Mouse (Mus musculus) neural tube, embryonic 11.5 days (tissue): ENCODE results near the gene Klhl21. TPM values are rescaled to one million over a fixed set of nuclear protein-coding genes. Genes with fewer than 3 reads are reported as not detected.
A peak's percentile ranks its signal among the peaks of the same experiment; 100 is the strongest.

ENCODE experiments used
- ATAC-seq: fragments of 200-750 bp; cut with Nextera tagmentation; 2 replicates; pipeline ENCODE4 v1.8.0; 2017; ENCODE audit warnings: moderate number of reproducible peaks, mild to moderate bottlenecking, moderate TSS enrichment, moderate library complexity; ENCODE audit not compliant: insufficient read depth, low FRiP score, low TSS enrichment
- DNase-seq: peaks from one replicate; pipeline ENCODE4 v3.0.0-alpha.2; 2015; ENCODE audit warnings: low spot score
- H3K27ac ChIP-seq: fragments of 300-500 bp; sonication (generic); 2 replicates; pipeline ENCODE4 v1.5.1; 2014; ENCODE audit warnings: low read depth, mild to moderate bottlenecking, low read length
- H3K27me3 ChIP-seq: fragments of 300-500 bp; sonication (generic); 2 replicates; pipeline ENCODE4 v1.6.1; 2014; ENCODE audit warnings: mild to moderate bottlenecking, low read length, mixed read lengths; ENCODE audit not compliant: control insufficient read depth, insufficient read depth
- H3K36me3 ChIP-seq: fragments of 300-500 bp; sonication (generic); 2 replicates; pipeline ENCODE4 v1.6.1; 2014; ENCODE audit warnings: mild to moderate bottlenecking, low read length, moderate library complexity, mixed read lengths; ENCODE audit not compliant: control insufficient read depth, insufficient read depth
- H3K4me1 ChIP-seq: fragments of 300-500 bp; sonication (generic); 2 replicates; pipeline ENCODE4 v1.6.1; 2014; ENCODE audit warnings: low read length, mixed read lengths; ENCODE audit not compliant: control insufficient read depth, insufficient read depth
- H3K4me2 ChIP-seq: fragments of 300-500 bp; sonication (generic); 2 replicates; pipeline ENCODE4 v1.6.1; 2014; ENCODE audit warnings: low read depth, mild to moderate bottlenecking, moderate library complexity
- H3K4me3 ChIP-seq: fragments of 300-500 bp; sonication (generic); 2 replicates; pipeline ENCODE4 v1.5.1; 2014; ENCODE audit warnings: low read depth, low read length
- H3K9ac ChIP-seq: fragments of 300-500 bp; sonication (generic); 2 replicates; pipeline ENCODE4 v1.6.1; 2014; ENCODE audit warnings: mild to moderate bottlenecking, low read length
- H3K9me3 ChIP-seq: fragments of 300-500 bp; sonication (generic); 2 replicates; pipeline ENCODE4 v1.6.1; 2016; ENCODE audit warnings: low read length; ENCODE audit not compliant: control insufficient read depth
- WGBS: fragments of 180-500 bp; shearing (Covaris S2); extraction: QIAGEN DNeasy Blood & Tissue Kit; methylation state at CpG from one replicate; pipeline ENCODE4 v1.1.7; 2014; 5-methylcytosine and 5-hydroxymethylcytosine counted together
- polyA plus RNA-seq: library from polyadenylated mRNA; unstranded; fragments of >200 nt; fragmentation: Nextera tagmentation; extraction: Ambion mirVana; gene quantifications from 2 replicates; pipeline ENCODE4 v1.2.1, GENCODE M21; 2014

The Klhl21 gene
- polyA plus RNA-seq, 1 experiment from 2014 or later, result 4.6 TPM

DNA sequence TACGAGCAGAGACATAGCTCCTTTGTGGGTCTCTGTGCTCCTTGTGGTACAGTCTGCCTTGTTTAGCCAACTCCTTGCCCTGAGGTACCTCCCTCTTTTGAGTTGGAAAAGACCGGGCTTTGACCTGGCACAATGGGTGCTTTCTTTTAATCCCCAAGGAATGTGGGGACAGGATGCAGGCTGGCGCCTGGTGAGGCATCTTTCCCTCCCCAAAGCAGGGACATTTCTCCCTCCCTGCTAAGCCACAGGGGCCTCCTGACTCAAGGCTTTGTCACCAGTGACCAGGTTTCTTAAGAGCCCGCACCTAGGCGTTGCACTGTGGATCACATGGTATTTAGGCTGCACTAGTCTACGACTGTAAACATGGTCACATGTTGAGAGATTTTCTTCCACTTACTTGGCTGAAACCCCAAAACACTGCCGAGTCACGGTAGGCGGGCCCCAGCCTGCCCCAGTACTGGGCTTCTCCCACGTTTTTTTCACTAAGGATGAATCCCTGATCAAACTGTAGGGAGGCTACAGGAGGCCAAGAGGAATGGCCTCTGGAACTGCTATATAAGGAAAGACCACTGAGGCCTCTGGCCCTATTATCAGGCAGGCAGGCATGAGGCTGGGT lies 1.6 kb downstream of the Klhl21 start:
- H3K4me2 ChIP-seq, result peak overlapping the region; percentile 100
- no peak overlapping the region; the same call in 1 of the 2 replicates for H3K9ac ChIP-seq
- peaks cover 16% of the 10 kb centered on the region for H3K27me3 ChIP-seq
- ATAC-seq (no peak), DNase-seq (peak; percentile 17)
- H3K4me3 ChIP-seq, result peak overlapping the region; percentile 72
- H3K36me3 ChIP-seq, result peaks cover 6% of the 10 kb centered on the region
- H3K27ac ChIP-seq, result no peak overlapping the region
- WGBS, result 2% methylated on average over 10 of the region's 10 CpGs
- H3K9me3 ChIP-seq, result no peaks in the 10 kb centered on the region
- H3K4me1 ChIP-seq, result peaks cover 22% of the 10 kb centered on the region

DNA sequence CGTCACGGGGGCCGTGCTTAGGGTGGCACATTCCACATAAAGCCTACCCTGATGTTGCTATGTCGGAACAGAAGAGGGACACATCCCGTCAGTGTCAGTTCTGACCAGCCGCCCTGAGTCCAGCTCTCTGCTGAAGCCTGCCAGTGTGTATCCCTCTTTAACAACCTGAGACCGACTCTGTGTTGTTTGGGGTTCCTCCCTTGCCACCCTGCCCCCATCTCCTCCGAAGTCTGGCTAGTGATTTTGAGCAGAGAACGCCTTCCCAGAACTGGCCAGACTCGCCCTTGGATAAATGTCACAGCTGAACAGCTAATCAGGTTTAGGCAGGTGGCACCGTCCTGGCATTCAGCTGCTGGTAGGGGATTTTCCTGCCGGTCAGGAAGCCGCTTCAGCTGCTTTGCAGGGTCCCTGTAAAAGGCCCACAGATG lies 2.1 kb downstream of the Klhl21 start:
- Histone ChIP-seq H3K36me3 (peaks cover 6% of the 10 kb centered on the region), H3K27ac (no peak overlapping the region), H3K4me3 (peak overlapping the region; percentile 72), H3K27me3 (peaks cover 16% of the 10 kb centered on the region), H3K9ac (no peak overlapping the region), H3K4me1 (peaks cover 22% of the 10 kb centered on the region), H3K9me3 (no peaks in the 10 kb centered on the region), H3K4me2 (peak overlapping the region; percentile 100)
- ATAC-seq, result no peak
- DNase-seq, result no peak
- 15% methylated on average over 13 of the region's 13 CpGs for WGBS

DNA sequence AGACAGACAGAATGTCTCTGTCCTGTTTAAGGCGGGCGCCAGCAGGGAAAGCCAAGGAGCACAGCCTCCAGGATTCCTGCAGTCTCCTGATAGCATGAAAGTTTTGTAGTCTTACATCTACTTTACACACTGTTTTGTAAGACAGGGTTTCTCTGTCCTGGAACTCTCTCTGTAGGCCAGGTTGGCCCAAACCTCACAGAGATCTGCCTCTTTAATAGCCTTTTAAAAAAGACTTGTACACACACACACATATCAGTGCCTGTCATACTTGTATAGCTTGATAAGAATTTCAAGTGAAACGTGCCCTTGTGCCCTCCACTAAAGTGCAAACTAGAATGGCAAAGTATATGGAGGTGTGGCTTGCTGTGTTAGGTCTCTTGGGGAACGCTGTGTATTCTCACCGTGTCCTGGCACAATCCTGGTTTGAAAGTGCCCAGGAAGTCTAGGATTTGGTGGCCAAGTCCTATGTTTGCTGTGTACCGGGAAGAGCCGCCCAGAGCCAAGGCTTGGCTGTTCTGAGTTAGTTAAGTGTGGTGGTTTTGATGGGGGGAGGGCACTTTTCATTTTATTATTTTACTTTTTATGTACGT lies 2.7 kb downstream of the Klhl21 start:
- DNase-seq (no peak), ATAC-seq (no peak)
- no peak overlapping the region for H3K27ac ChIP-seq
- no peak overlapping the region for H3K4me3 ChIP-seq
- H3K9ac ChIP-seq, result no peak overlapping the region
- peaks cover 16% of the 10 kb centered on the region for H3K27me3 ChIP-seq
- peak overlapping the region; percentile 100 for H3K4me2 ChIP-seq
- 80% methylated on average over 8 of the region's 8 CpGs for WGBS
- no peaks in the 10 kb centered on the region for H3K9me3 ChIP-seq
- H3K4me1 ChIP-seq, result peaks cover 22% of the 10 kb centered on the region
- H3K36me3 ChIP-seq, result peaks cover 6% of the 10 kb centered on the region

DNA sequence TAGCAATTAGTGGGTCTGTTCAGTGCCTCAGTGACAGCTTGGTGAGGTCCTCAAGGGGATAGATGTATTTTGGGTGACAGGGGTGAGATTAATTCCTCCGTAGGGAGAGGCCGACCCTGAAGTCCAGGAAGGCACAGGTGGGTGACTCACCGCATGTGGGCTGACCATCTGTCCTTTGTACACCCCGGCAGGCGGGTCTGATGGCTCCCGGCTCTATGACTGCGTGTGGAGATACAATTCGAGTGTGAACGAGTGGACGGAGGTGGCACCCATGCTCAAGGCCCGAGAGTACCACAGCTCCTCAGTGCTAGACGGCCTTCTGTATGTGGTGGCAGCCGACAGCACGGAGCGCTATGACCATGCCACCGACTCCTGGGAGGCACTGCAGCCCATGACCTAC lies 3.5 kb downstream of the Klhl21 start:
- H3K36me3 ChIP-seq, result peaks cover 6% of the 10 kb centered on the region
- peaks cover 22% of the 10 kb centered on the region for H3K4me1 ChIP-seq
- H3K27ac ChIP-seq, result no peak overlapping the region
- no peak for DNase-seq
- ATAC-seq, result no peak
- no peaks in the 10 kb centered on the region for H3K9me3 ChIP-seq
- H3K27me3 ChIP-seq, result peaks cover 16% of the 10 kb centered on the region
- H3K9ac ChIP-seq, result no peak overlapping the region
- H3K4me2 ChIP-seq, result no peak overlapping the region
- 91% methylated on average over 16 of the region's 16 CpGs for WGBS
- H3K4me3 ChIP-seq, result no peak overlapping the region

GRCm38 (mm10) chr4:152013036-152013813 lies 4.6 kb downstream of the Klhl21 start:
- DNase-seq, result no peak
- no peak overlapping the region for H3K4me2 ChIP-seq
- H3K4me1 ChIP-seq, result peaks cover 17% of the 10 kb centered on the region
- no peak overlapping the region for H3K4me3 ChIP-seq
- ATAC-seq, result no peak
- H3K36me3 ChIP-seq, result peaks cover 6% of the 10 kb centered on the region
- H3K27me3 ChIP-seq, result 0 out of 2 replicates have a peak, but pooled peaks cover 8% of the 10 kb centered on the region
- 83% methylated on average over 12 of the region's 12 CpGs for WGBS
- H3K27ac ChIP-seq, result no peak overlapping the region
- no peak overlapping the region for H3K9ac ChIP-seq
- no peaks in the 10 kb centered on the region for H3K9me3 ChIP-seq

GRCm38 (mm10) chr4:152019073-152019472 lies 10.5 kb downstream of the Klhl21 start:
- Histone ChIP-seq H3K36me3 (peaks cover 22% of the 10 kb centered on the region), H3K9me3 (no peaks in the 10 kb centered on the region; the same call in 1 of the 2 replicates), H3K9ac (no peak overlapping the region), H3K27me3 (no peaks in the 10 kb centered on the region), H3K4me2 (no peak overlapping the region), H3K4me1 (no peaks in the 10 kb centered on the region), H3K4me3 (no peak overlapping the region), H3K27ac (no peak overlapping the region)
- ATAC-seq (no peak), DNase-seq (no peak)
- 92% methylated on average over 6 of the region's 6 CpGs for WGBS

DNA sequence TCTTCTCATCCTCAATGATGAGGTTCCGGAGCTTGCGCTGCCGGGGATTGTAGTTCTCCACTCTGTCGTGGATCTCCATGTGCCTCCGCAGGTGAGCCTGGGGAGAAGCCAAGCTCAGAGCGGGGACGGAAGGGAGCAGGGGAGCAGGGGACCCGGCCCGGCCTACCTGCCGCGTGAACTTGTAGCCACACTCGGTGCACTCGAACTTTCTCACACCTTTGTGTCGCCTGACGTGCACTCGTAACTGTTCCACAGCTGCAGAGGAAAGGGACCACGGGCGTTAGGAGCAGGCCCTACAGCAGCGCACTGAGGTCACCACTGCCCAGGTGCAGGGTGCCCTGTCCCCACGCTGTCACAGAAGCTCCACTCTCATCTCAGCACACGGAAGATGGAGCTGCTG lies 11.4 kb downstream of the Klhl21 start:
- no peak for ATAC-seq
- peaks cover 19% of the 10 kb centered on the region for H3K36me3 ChIP-seq

DNA sequence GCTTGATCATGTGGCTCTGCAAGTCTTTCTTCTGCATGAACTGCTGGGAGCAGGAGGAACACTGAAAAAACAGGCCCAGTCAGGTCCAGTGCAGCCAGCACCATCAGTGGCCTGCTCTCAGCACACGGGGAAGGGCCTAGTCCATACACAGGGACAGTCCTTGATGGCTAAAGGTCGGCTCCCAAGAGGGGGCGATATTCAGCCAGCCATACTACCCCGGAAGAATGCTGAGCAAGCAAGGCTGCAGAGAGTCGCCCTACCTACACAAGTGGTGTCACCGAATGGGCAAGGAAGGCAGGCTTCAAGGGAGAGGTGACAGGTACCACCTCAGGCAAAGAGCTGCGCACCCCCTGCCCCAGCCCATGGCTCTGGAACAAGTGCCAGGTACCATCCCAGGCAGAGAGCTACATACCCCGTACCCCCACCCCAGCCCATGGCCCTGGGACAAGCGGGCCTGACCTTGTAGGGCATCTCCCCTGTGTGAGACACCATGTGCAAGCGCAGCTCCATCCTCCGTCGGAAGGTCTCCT lies 13.0 kb downstream of the Klhl21 start:
- peaks cover 17% of the 10 kb centered on the region for H3K36me3 ChIP-seq
- peaks cover 13% of the 10 kb centered on the region for H3K4me1 ChIP-seq
- H3K4me3 ChIP-seq, result no peak overlapping the region
- H3K27me3 ChIP-seq, result no peaks in the 10 kb centered on the region
- H3K9ac ChIP-seq, result no peak overlapping the region
- no peak overlapping the region for H3K27ac ChIP-seq
- DNase-seq (no peak), ATAC-seq (no peak)
- WGBS, result 76% methylated on average over 12 of the region's 12 CpGs
- no peak overlapping the region for H3K4me2 ChIP-seq
- no peaks in the 10 kb centered on the region; the same call in 1 of the 2 replicates for H3K9me3 ChIP-seq

More for the DNA sequence above, 11.4 kb downstream of the Klhl21 start:
- Histone ChIP-seq H3K4me2 (no peak overlapping the region), H3K27me3 (no peaks in the 10 kb centered on the region), H3K4me3 (no peak overlapping the region), H3K9me3 (no peaks in the 10 kb centered on the region; the same call in 1 of the 2 replicates), H3K4me1 (no peaks in the 10 kb centered on the region), H3K9ac (no peak overlapping the region), H3K27ac (no peak overlapping the region)
- DNase-seq, result no peak
- 92% methylated on average over 21 of the region's 21 CpGs for WGBS
